Mouse (Mus musculus): ENCODE data around the gene Rae1. TPM values are rescaled to one million over a fixed set of nuclear protein-coding genes. Genes with fewer than 3 reads are reported as not detected.

Gene Rae1
- polyA plus RNA-seq, 1 experiment from 2014 or later, result 68.6 TPM

DNA sequence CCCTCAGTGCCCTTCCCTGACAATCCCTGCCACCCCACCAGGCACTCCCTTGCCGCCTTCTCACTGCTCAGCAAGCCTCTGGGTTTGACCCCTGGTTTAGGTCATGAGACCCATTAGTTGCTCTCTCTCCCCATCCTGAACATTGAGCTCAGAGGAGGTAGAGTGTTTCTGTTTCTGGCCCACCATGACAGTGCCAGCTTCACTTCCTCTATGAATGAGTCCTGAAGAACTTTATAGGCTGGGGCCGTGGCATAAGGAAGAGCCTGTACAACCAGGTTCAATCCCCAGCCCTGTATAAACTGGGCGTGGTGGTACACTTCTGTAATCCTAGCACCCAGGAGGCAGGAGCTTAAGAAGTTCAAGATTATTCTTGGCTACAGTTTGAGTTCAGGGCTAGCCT, 40.9 kb downstream of the Rae1 start:
- no peaks in the 10 kb centered on the region for H3K36me3 ChIP-seq (ENCODE audit: insufficient read depth, low read length)
- H3K9me3 ChIP-seq (ENCODE audit: low read length), result no peaks in the 10 kb centered on the region
- no peaks in the 10 kb centered on the region for H3K27me3 ChIP-seq (replicated peaks; ENCODE audit: insufficient read depth, low read length)
- 93% methylated on average over 3 of the region's 3 CpGs for WGBS
- H3K4me1 ChIP-seq (ENCODE audit: insufficient read depth, low read depth, low read length), result no peaks in the 10 kb centered on the region
- H3K9ac ChIP-seq (replicated peaks; ENCODE audit: low read depth), result no peak overlapping the region
- no peak for DNase-seq (ENCODE audit: low spot score)
- ATAC-seq, result no peak
- H3K4me3 ChIP-seq (ENCODE audit: low read depth, low read length), result no peak overlapping the region
- no peak overlapping the region for H3K27ac ChIP-seq (ENCODE audit: low read length)
- no peak for TF ChIP-seq EP300 (IDR thresholded peaks at IDR 0.05)
- no peak for TF ChIP-seq CTCF (IDR thresholded peaks at IDR 0.05)
- no peak overlapping the region for H3K4me2 ChIP-seq (replicated peaks; ENCODE audit: low read depth, low read length)

DNA sequence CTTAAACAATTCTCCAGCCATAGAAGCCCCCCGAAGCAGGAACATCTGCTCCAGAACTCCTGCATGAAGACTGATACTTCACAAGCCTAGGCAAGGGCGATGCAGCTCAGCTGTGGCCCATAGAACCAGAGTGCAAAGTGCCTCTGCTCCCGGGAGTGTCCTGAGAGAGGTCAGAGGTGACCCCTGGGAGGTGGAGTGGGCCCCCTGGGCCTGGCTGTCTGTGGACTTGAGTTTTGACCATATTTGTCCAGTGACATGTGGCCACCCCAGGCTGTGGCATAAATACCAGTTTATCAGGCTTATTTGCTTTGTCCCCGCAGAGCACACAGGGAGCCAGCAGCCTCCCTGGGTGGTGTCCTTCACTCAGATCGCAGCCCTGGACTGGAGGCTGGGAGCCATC, 41.3 kb downstream of the Rae1 start:
- TF ChIP-seq CTCF (IDR thresholded peaks at IDR 0.05) (no peak), EP300 (IDR thresholded peaks at IDR 0.05) (no peak)
- Histone ChIP-seq H3K27me3 (replicated peaks; ENCODE audit: insufficient read depth, low read length) (no peaks in the 10 kb centered on the region), H3K4me3 (ENCODE audit: low read depth, low read length) (no peak overlapping the region), H3K36me3 (ENCODE audit: insufficient read depth, low read length) (no peaks in the 10 kb centered on the region), H3K4me2 (replicated peaks; ENCODE audit: low read depth, low read length) (no peak overlapping the region), H3K27ac (ENCODE audit: low read length) (no peak overlapping the region), H3K9me3 (ENCODE audit: low read length) (no peaks in the 10 kb centered on the region), H3K9ac (replicated peaks; ENCODE audit: low read depth) (no peak overlapping the region), H3K4me1 (ENCODE audit: insufficient read depth, low read depth, low read length) (no peaks in the 10 kb centered on the region)
- no peak for DNase-seq (ENCODE audit: low spot score)
- no peak for ATAC-seq
- WGBS, result 47% methylated on average over 5 of the region's 5 CpGs

DNA sequence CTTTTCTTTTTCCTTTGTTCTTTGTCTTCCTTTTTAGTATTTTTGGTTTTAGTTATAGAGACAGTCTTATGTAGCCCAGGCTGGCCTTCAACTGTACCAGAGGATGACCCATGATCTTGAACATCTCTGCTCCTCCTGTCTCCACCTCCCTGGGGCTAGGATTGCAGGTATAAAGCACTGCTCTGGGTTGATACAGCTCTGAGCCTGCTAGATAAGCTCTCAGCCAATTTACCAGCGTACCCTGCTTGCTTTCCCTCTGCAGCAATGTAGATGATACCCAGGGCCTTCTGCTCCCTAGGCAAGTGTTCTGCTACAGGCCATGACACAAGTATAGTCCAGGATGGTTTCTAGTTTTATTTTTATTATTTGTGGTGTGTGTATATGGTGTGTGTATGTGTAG, 42.0 kb downstream of the Rae1 start:
- H3K4me1 ChIP-seq (ENCODE audit: insufficient read depth, low read depth, low read length), result no peaks in the 10 kb centered on the region
- no peak overlapping the region for H3K9ac ChIP-seq (replicated peaks; ENCODE audit: low read depth)
- no peaks in the 10 kb centered on the region for H3K9me3 ChIP-seq (ENCODE audit: low read length)
- H3K27ac ChIP-seq (ENCODE audit: low read length), result no peak overlapping the region
- H3K27me3 ChIP-seq (replicated peaks; ENCODE audit: insufficient read depth, low read length), result no peaks in the 10 kb centered on the region
- no peak overlapping the region for H3K4me3 ChIP-seq (ENCODE audit: low read depth, low read length)
- 75% methylated on average over 1 of the region's 1 CpGs for WGBS
- no peak overlapping the region for H3K4me2 ChIP-seq (replicated peaks; ENCODE audit: low read depth, low read length)
- DNase-seq (ENCODE audit: low spot score) (no peak), ATAC-seq (no peak)
- no peaks in the 10 kb centered on the region for H3K36me3 ChIP-seq (ENCODE audit: insufficient read depth, low read length)
- TF ChIP-seq CTCF (IDR thresholded peaks at IDR 0.05), result no peak
- no peak for TF ChIP-seq EP300 (IDR thresholded peaks at IDR 0.05)

DNA sequence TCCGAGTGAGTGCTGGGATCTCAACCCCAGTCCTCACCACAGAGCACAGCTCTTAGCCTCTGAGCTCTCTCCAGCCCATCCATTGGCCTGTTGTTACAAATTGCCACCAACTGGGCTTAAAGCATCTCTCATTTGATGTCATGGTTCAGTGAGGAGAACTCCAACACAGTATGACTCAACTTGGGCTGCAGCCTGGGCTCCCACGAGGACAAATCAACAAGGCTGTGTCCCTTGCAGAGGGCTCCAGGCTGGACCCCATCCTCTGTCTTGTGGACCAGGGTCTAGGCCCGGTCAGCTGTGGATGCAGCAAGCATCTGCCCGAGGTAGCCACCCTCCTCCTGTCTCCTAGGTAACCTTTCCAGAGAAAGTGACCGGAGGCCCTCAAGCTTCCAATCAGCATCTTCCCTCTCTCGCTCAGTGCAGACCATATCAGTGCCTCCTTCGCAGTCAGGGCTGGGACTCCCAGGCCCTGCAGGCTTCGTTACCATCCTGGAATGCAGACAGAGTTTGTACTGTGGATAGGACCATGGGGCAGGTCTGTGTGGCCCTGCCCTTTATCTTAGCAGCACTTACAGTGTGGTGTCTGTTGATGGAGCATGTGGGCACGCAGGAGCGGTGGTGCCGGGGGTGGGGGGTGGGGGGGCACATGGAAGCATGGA, 42.7 kb downstream of the Rae1 start:
- Histone ChIP-seq H3K9me3 (ENCODE audit: low read length) (no peaks in the 10 kb centered on the region), H3K4me1 (ENCODE audit: insufficient read depth, low read depth, low read length) (no peaks in the 10 kb centered on the region), H3K27me3 (replicated peaks; ENCODE audit: insufficient read depth, low read length) (no peaks in the 10 kb centered on the region), H3K4me2 (replicated peaks; ENCODE audit: low read depth, low read length) (no peak overlapping the region), H3K4me3 (ENCODE audit: low read depth, low read length) (no peak overlapping the region), H3K27ac (ENCODE audit: low read length) (no peak overlapping the region), H3K9ac (replicated peaks; ENCODE audit: low read depth) (no peak overlapping the region), H3K36me3 (ENCODE audit: insufficient read depth, low read length) (no peaks in the 10 kb centered on the region)
- no peak for DNase-seq (ENCODE audit: low spot score)
- no peak for ATAC-seq
- WGBS, result 58% methylated on average over 11 of the region's 11 CpGs
- TF ChIP-seq CTCF (IDR thresholded peaks at IDR 0.05), result no peak
- TF ChIP-seq EP300 (IDR thresholded peaks at IDR 0.05), result no peak

DNA sequence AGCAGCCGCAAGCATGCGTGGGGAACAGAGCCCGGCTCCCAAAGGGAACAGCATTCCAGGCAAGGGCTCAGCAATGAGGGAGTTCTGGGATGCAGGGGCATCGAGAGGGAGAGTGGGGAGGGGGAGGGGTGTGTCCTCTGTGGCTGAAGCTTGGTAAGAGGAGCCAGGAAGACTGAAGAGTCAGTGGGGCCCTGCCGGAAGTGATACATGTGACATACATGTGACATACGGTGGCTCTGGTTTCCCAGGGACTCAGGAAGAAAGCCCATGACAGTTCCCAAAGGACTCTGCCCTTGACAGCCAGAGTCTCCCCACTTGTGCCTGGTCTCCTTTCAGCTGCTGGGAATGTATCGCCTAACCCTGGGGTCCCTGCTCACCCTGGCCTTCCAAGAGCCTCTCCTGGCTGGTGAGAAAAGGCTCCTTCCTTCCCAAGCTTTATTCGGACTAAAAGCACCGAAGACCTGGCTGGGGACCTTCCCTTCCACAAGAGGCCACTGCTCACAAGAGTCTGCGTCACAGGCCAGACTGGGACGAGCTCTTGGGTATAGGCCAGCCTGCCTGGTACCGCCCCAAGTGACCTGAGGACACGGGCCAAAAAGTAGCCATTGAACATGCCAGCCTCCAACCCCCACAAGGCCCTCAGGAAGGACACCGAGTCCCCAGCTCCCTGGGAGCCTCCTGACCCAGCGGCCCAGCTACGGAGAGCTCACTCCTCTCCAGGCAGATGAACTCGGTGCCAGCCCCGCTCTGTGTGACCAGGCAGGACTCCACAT, 44.5 kb downstream of the Rae1 start:
- no peaks in the 10 kb centered on the region for H3K9me3 ChIP-seq (ENCODE audit: low read length)
- H3K36me3 ChIP-seq (ENCODE audit: insufficient read depth, low read length), result no peaks in the 10 kb centered on the region
- H3K27ac ChIP-seq (ENCODE audit: low read length), result no peak overlapping the region
- H3K4me1 ChIP-seq (ENCODE audit: insufficient read depth, low read depth, low read length), result no peaks in the 10 kb centered on the region
- no peak overlapping the region for H3K9ac ChIP-seq (replicated peaks; ENCODE audit: low read depth)
- H3K27me3 ChIP-seq (replicated peaks; ENCODE audit: insufficient read depth, low read length), result no peaks in the 10 kb centered on the region
- DNase-seq (ENCODE audit: low spot score) (no peak), ATAC-seq (peak; percentile 27; the same call in 1 of the 2 replicates)
- no peak overlapping the region for H3K4me3 ChIP-seq (ENCODE audit: low read depth, low read length)
- WGBS, result 60% methylated on average over 17 of the region's 18 CpGs
- TF ChIP-seq EP300 (IDR thresholded peaks at IDR 0.05) (no peak), CTCF (IDR thresholded peaks at IDR 0.05) (no peak)
- H3K4me2 ChIP-seq (replicated peaks; ENCODE audit: low read depth, low read length), result no peak overlapping the region

DNA sequence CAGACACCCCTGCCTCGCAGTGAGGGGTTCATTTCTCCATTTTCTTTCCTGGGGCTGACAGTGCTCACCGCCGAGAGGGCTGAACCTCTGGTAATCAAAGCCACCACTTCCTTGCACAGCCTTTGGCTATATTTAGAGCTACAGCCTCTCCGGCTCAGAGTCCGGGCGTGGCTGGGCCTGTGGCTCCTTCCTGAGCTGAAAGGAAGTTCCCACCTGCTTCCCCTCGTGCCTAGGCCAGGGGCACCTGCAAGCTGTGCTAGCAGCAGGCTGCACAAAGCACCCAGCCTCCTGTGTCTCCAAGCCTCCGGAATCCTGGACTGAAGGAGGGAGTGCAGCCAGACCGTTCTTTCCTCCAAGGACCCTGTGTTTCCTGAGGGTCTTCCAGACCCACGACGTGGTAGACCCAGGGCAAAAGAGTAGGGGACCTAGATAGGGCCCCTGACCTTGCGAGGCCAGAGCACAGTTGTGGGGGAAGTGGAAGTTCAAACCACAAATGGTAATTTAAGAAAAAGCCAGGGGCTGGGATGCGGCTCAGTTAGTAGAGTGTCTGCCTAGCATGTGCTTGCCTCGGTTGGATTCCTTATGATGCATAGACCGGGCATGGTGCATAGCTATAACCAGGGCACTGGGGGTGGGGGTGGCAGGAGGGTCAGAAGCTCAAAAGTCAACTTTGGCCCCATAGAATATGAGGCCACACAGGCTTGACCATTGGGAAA, 46.8 kb downstream of the Rae1 start:
- Histone ChIP-seq H3K4me3 (ENCODE audit: low read depth, low read length) (no peak overlapping the region), H3K27me3 (replicated peaks; ENCODE audit: insufficient read depth, low read length) (no peaks in the 10 kb centered on the region), H3K4me2 (replicated peaks; ENCODE audit: low read depth, low read length) (no peak overlapping the region), H3K4me1 (ENCODE audit: insufficient read depth, low read depth, low read length) (no peaks in the 10 kb centered on the region), H3K36me3 (ENCODE audit: insufficient read depth, low read length) (no peaks in the 10 kb centered on the region), H3K9ac (replicated peaks; ENCODE audit: low read depth) (no peak overlapping the region), H3K27ac (ENCODE audit: low read length) (no peak overlapping the region; the same call in 1 of the 2 replicates), H3K9me3 (ENCODE audit: low read length) (no peaks in the 10 kb centered on the region)
- DNase-seq (ENCODE audit: low spot score), result no peak
- TF ChIP-seq EP300 (IDR thresholded peaks at IDR 0.05) (no peak), CTCF (IDR thresholded peaks at IDR 0.05) (no peak)
- ATAC-seq, result peak; percentile 22; the same call in 1 of the 2 replicates
- 55% methylated on average over 15 of the region's 15 CpGs for WGBS
